Mouse (Mus musculus) midbrain, embryonic 11.5 days (tissue): ENCODE data around the gene Nps. TPM values are rescaled to one million over a fixed set of nuclear protein-coding genes. Genes with fewer than 3 reads are reported as not detected.
"Not testable (repeated sequence)": the region's sequence is repeated elsewhere in the genome, so short reads cannot be mapped to it uniquely, and the experiment has no call there.

Experiments used
- ATAC-seq: fragments of 200-750 bp; cut with Nextera tagmentation; 2 replicates; pipeline ENCODE4 v1.8.0; 2017; ENCODE audit warnings: moderate TSS enrichment, moderate library complexity; ENCODE audit not compliant: low FRiP score
- DNase-seq: peaks from one replicate; pipeline ENCODE4 v3.0.0; 2015; ENCODE audit warnings: low spot score; ENCODE audit errors: missing footprints
- H3K27ac ChIP-seq: fragments of 300-500 bp; sonication (generic); 2 replicates; pipeline ENCODE4 v1.5.1; 2014; ENCODE audit warnings: low read depth, low read length
- H3K27me3 ChIP-seq: fragments of 300-500 bp; sonication (generic); 2 replicates; pipeline ENCODE4 v1.6.1; 2014; ENCODE audit warnings: mild to moderate bottlenecking, low read length, moderate library complexity, mixed read lengths; ENCODE audit not compliant: control insufficient read depth, insufficient read depth
- H3K36me3 ChIP-seq: fragments of 300-500 bp; sonication (generic); 2 replicates; pipeline ENCODE4 v1.6.1; 2014; ENCODE audit warnings: mild to moderate bottlenecking, low read length, moderate library complexity, mixed read lengths; ENCODE audit not compliant: control insufficient read depth, insufficient read depth
- H3K4me1 ChIP-seq: fragments of 300-500 bp; sonication (generic); 2 replicates; pipeline ENCODE4 v1.6.1; 2014; ENCODE audit warnings: low read length; ENCODE audit not compliant: control insufficient read depth, insufficient read depth
- H3K4me2 ChIP-seq: fragments of 300-500 bp; sonication (generic); 2 replicates; pipeline ENCODE4 v1.6.1; 2014; ENCODE audit warnings: mild to moderate bottlenecking, moderate library complexity
- H3K4me3 ChIP-seq: fragments of 300-500 bp; sonication (generic); 2 replicates; pipeline ENCODE4 v1.5.1; 2014; ENCODE audit warnings: low read depth, low read length
- H3K9ac ChIP-seq: fragments of 300-500 bp; sonication (generic); 2 replicates; pipeline ENCODE4 v1.6.1; 2014; ENCODE audit warnings: low read length
- H3K9me3 ChIP-seq: fragments of 300-500 bp; sonication (generic); 2 replicates; pipeline ENCODE4 v1.6.1; 2016; ENCODE audit warnings: low read length; ENCODE audit not compliant: control insufficient read depth
- WGBS: fragments of 180-500 bp; shearing (Covaris S2); extraction: QIAGEN DNeasy Blood & Tissue Kit; methylation state at CpG from one replicate; pipeline ENCODE4 v1.1.7; 2014; 5-methylcytosine and 5-hydroxymethylcytosine counted together
- polyA plus RNA-seq: library from polyadenylated mRNA; unstranded; fragments of >200 nt; fragmentation: Nextera tagmentation; extraction: Ambion mirVana; gene quantifications from 2 replicates; pipeline ENCODE4 v1.2.1, GENCODE M21; 2014

Nps gene
- polyA plus RNA-seq, result not detected in 2 replicates

DNA sequence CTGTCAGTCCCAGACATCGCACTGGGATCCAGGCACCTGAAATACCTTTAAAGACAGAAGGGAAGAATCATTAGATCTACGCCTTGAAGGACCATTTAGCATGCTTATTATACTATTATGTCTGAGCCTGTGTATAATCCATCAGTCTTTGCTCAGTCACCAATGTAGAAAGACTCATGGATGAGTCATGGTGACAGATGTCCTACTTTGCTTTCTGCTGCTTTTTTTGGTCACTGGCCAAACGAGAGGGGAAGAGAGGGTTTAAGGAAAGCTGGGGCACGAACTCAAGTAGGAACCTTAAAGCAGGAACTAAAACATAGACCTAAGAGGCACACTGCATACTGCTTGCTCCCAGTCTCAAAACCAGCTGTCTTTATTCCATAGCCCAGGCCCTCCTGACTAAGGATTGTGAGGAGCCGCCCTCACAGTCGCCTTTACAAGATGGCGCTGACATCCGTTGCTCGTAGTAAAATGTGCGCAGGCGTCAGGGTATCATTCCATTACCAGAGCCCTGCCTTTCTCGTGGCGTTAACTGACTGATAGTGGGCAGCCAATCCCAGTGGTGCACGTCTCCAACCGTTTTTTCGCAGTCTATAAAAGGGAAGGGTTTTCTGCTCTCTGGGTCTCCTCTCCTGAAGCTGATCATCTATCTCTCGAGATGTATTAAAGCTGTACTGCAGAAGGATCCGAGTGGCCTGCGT, at the start of gene Nps:
Gene Nps, plus strand, starts transcription at position 651 of the 701 bp plus-strand sequence.
- not testable (repeated sequence) for DNase-seq, ATAC-seq
- 92% methylated on average over 19 of the region's 19 CpGs for WGBS

GRCm38 (mm10) chr7:135208947-135209567, 49.4 kb upstream of the Nps start:
- Histone ChIP-seq H3K27ac (no peak overlapping the region), H3K4me3 (no peak overlapping the region), H3K9me3 (no peaks in the 10 kb centered on the region), H3K4me2 (no peak overlapping the region), H3K4me1 (no peaks in the 10 kb centered on the region), H3K36me3 (no peaks in the 10 kb centered on the region), H3K27me3 (no peaks in the 10 kb centered on the region), H3K9ac (no peak overlapping the region)
- ATAC-seq (no peak), DNase-seq (no peak)
- 89% methylated on average over 6 of the region's 6 CpGs for WGBS

More for the DNA sequence above, at the start of gene Nps:
- H3K27me3 ChIP-seq, H3K27ac ChIP-seq, H3K4me2 ChIP-seq, H3K9ac ChIP-seq, H3K9me3 ChIP-seq, H3K4me1 ChIP-seq, H3K4me3 ChIP-seq, H3K36me3 ChIP-seq: not testable (repeated sequence)

DNA sequence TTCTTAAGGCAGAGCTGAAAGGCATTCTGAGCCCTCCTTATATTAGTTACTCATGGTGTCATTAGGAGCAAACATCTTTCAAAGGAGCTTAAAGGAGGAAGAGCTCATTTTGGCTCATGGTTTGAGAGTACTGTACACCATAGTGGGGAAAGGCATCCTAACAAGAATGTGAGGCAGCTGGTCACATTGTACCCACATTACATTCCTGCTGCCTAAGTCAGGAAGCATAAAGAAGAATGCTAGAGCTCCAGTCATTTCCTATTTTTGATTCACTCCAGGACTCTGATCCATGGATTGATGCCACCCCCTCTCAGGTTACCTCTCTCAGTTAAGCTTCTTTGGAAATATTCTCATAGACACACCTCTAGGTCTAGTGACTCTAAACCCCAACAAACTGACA, 48.2 kb upstream of the Nps start:
- Histone ChIP-seq H3K36me3 (no peaks in the 10 kb centered on the region), H3K9me3 (no peaks in the 10 kb centered on the region), H3K4me1 (no peaks in the 10 kb centered on the region), H3K27me3 (no peaks in the 10 kb centered on the region), H3K27ac (no peak overlapping the region), H3K4me2 (no peak overlapping the region), H3K4me3 (no peak overlapping the region), H3K9ac (no peak overlapping the region)
- no peak for ATAC-seq
- DNase-seq, result no peak

DNA sequence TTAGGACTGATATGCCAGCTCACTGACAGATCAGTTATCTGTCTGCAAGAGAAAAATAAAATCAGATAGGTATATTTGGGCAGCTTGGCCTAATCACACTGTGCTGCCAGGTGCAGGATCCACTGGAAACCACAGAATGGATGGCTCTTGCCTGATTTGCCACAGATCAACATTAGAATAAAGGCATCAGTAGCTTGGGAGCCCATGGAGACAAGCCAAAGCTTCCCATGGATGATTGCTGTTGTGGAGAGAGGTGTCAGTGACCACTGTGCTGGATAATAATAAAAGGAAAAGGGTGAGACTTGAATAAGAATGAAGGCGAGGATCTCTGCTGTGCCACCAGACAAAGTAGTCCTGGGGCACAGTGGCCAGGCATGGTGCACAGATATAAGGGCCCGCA, 47.7 kb upstream of the Nps start:
- H3K36me3 ChIP-seq, result no peaks in the 10 kb centered on the region
- H3K9ac ChIP-seq, result no peak overlapping the region
- H3K4me3 ChIP-seq, result no peak overlapping the region
- DNase-seq (no peak), ATAC-seq (no peak)
- no peak overlapping the region for H3K4me2 ChIP-seq
- no peaks in the 10 kb centered on the region for H3K27me3 ChIP-seq
- no peaks in the 10 kb centered on the region for H3K4me1 ChIP-seq
- WGBS, result 76% methylated on average over 2 of the region's 2 CpGs
- no peak overlapping the region for H3K27ac ChIP-seq
- H3K9me3 ChIP-seq, result no peaks in the 10 kb centered on the region

DNA sequence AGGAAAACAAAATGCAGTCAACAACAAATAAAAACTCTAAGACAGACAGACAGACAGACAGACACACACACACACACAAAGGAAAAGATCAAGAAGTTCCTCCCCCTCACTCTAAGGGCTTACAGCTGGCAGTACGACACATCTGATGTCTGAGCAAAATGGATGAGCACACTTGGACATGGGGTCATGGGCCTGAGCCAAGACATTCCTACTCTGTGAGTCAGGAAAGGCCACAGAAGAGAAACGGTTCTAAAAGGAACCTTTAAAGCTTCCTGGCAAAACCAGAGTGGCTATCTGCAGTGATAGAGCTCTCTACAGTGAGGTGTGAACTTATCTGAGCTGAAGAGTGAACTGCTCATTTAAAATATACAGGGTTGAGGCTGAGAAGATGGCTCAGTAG, 46.0 kb upstream of the Nps start:
- H3K4me2 ChIP-seq, result no peak overlapping the region
- no peaks in the 10 kb centered on the region for H3K4me1 ChIP-seq
- no peak overlapping the region for H3K9ac ChIP-seq
- no peaks in the 10 kb centered on the region for H3K9me3 ChIP-seq
- no peaks in the 10 kb centered on the region for H3K27me3 ChIP-seq
- DNase-seq, result no peak
- no peak for ATAC-seq
- no peak overlapping the region for H3K4me3 ChIP-seq
- no peak overlapping the region for H3K27ac ChIP-seq
- no peaks in the 10 kb centered on the region for H3K36me3 ChIP-seq
- 73% methylated on average over 2 of the region's 2 CpGs for WGBS

DNA sequence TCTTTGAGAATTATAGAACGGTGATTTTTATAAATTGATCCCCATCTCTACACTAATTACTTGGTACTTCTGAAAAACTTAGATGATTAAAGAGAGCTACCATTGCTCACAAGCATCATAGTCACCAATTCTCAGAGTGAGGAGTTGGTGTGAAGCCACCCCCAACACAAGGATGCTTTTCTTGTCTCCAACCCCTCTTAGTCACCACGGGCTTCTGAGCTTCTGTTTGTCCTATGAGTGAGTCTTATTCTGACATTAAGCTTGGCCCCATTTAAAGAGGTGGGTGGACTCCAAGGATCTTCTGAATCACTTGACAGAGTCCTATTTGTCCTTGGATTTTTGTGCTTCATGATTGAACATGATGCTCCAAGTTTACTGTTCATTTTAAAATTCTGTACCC, 37.0 kb upstream of the Nps start:
- no peaks in the 10 kb centered on the region for H3K36me3 ChIP-seq
- DNase-seq, result no peak
- no peaks in the 10 kb centered on the region for H3K9me3 ChIP-seq
- H3K9ac ChIP-seq, result no peak overlapping the region
- H3K4me1 ChIP-seq, result no peaks in the 10 kb centered on the region
- no peak overlapping the region for H3K27ac ChIP-seq
- no peak overlapping the region for H3K4me2 ChIP-seq
- no peaks in the 10 kb centered on the region for H3K27me3 ChIP-seq
- ATAC-seq, result no peak
- no peak overlapping the region for H3K4me3 ChIP-seq
- 87% methylated on average over 2 of the region's 2 CpGs for WGBS

DNA sequence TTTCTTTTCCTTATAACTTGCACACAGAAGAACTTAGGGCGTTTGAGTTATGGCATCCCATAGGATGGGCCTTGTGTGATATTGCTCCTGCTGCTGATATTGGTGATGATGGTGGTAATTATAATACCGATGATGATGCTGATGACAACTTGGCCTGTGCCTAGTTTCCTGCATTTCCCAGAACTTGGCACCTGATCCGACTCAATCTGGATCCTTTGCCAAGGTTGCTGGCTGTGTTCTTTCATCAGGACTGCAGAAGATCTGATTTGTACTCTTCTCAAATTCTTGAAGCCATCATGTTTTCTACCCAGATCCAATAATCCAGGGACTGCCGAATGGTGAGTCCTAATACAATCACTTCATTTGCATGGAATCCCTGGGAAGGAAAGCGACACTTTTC, 32.5 kb upstream of the Nps start:
- H3K9ac ChIP-seq, result no peak overlapping the region
- no peak for DNase-seq
- no peak for ATAC-seq
- H3K27ac ChIP-seq, result no peak overlapping the region
- no peak overlapping the region for H3K4me2 ChIP-seq
- no peaks in the 10 kb centered on the region for H3K36me3 ChIP-seq
- H3K27me3 ChIP-seq, result no peaks in the 10 kb centered on the region
- H3K4me3 ChIP-seq, result no peak overlapping the region
- H3K9me3 ChIP-seq, result no peaks in the 10 kb centered on the region
- 93% methylated on average over 5 of the region's 5 CpGs for WGBS
- H3K4me1 ChIP-seq, result no peaks in the 10 kb centered on the region

GRCm38 (mm10) chr7:135237152-135237551, 21.4 kb upstream of the Nps start:
- H3K36me3 ChIP-seq, result no peaks in the 10 kb centered on the region
- no peak overlapping the region for H3K27ac ChIP-seq
- no peaks in the 10 kb centered on the region for H3K9me3 ChIP-seq
- H3K4me2 ChIP-seq, result no peak overlapping the region
- no peak overlapping the region for H3K9ac ChIP-seq
- no peak overlapping the region for H3K4me3 ChIP-seq
- WGBS, result 69% methylated on average over 3 of the region's 3 CpGs
- no peak for ATAC-seq
- DNase-seq, result no peak
- no peaks in the 10 kb centered on the region for H3K4me1 ChIP-seq
- no peaks in the 10 kb centered on the region for H3K27me3 ChIP-seq

GRCm38 (mm10) chr7:135239441-135239840, 19.1 kb upstream of the Nps start:
- H3K27me3 ChIP-seq, result no peaks in the 10 kb centered on the region
- no peaks in the 10 kb centered on the region for H3K4me1 ChIP-seq
- H3K4me2 ChIP-seq, result no peak overlapping the region
- no peak overlapping the region for H3K4me3 ChIP-seq
- no peaks in the 10 kb centered on the region for H3K36me3 ChIP-seq
- no peaks in the 10 kb centered on the region for H3K9me3 ChIP-seq
- DNase-seq (no peak), ATAC-seq (no peak)
- 90% methylated on average over 4 of the region's 4 CpGs for WGBS
- no peak overlapping the region for H3K27ac ChIP-seq
- no peak overlapping the region for H3K9ac ChIP-seq
